Mouse (Mus musculus) cerebellum, adult 11-12 months (tissue): ENCODE measurements around the gene Cd209g.
"Not testable (repeated sequence)": the region's sequence is repeated elsewhere in the genome, so short reads cannot be mapped to it uniquely, and the experiment has no call there.

Experiments
- DNase-seq: peaks from one replicate; pipeline ENCODE4 v3.0.0; 2022

Gene Cd209g

GRCm38 (mm10) chr8:4133798-4134197, at the start of gene Cd209g:
Gene Cd209g (plus strand): TSS chr8:4134098.
- no peak for DNase-seq

GRCm38 (mm10) chr8:4087180-4087722, 46.6 kb upstream of the Cd209g start:
- DNase-seq: not testable (repeated sequence)

GRCm38 (mm10) chr8:4088514-4088913, 45.4 kb upstream of the Cd209g start:
- not testable (repeated sequence) for DNase-seq

- DNase-seq: not testable (repeated sequence)
These were observed 28.2 kb upstream of the Cd209g start, which contains the start of gene Cd209f for GRCm38 (mm10) chr8:4105735-4106134. Gene Cd209f (minus strand): TSS chr8:4105835.

GRCm38 (mm10) chr8:4139660-4140646, 6.1 kb downstream of the Cd209g start:
- peak; percentile 52 for DNase-seq

- no peak for DNase-seq
These were observed 7.8 kb downstream of the Cd209g start for GRCm38 (mm10) chr8:4141721-4142120.

- DNase-seq: no peak
These were observed 13.4 kb downstream of the Cd209g start for GRCm38 (mm10) chr8:4147272-4147671.

GRCm38 (mm10) chr8:4154878-4155277, 21.0 kb downstream of the Cd209g start:
- DNase-seq: no peak

GRCm38 (mm10) chr8:4162786-4163185, 28.9 kb downstream of the Cd209g start:
- DNase-seq: no peak

GRCm38 (mm10) chr8:4165176-4165851, 31.4 kb downstream of the Cd209g start:
- peak; percentile 67 for DNase-seq

GRCm38 (mm10) chr8:4165852-4166751, 32.2 kb downstream of the Cd209g start, which contains the start of gene Evi5l:
Gene Evi5l (plus strand): TSS chr8:4166567.
- DNase-seq: peak; percentile 100

- no peak for DNase-seq
These were observed 33.1 kb downstream of the Cd209g start for GRCm38 (mm10) chr8:4166881-4167525.

- DNase-seq: peak; percentile 46
These were observed 34.0 kb downstream of the Cd209g start for GRCm38 (mm10) chr8:4167918-4168317.

GRCm38 (mm10) chr8:4172486-4172885, 38.6 kb downstream of the Cd209g start:
- DNase-seq: no peak

- no peak for DNase-seq
These were observed 40.1 kb downstream of the Cd209g start for GRCm38 (mm10) chr8:4174018-4174417.

- no peak for DNase-seq
These were observed 49.5 kb downstream of the Cd209g start for GRCm38 (mm10) chr8:4183409-4183808.

- DNase-seq: no peak
These were observed 52.3 kb downstream of the Cd209g start for GRCm38 (mm10) chr8:4186151-4186550.
